Mouse (Mus musculus): ENCODE results near the gene Zrsr1.
A peak's percentile ranks its signal among the peaks of the same experiment; 100 is the strongest.

Gene Zrsr1

DNA sequence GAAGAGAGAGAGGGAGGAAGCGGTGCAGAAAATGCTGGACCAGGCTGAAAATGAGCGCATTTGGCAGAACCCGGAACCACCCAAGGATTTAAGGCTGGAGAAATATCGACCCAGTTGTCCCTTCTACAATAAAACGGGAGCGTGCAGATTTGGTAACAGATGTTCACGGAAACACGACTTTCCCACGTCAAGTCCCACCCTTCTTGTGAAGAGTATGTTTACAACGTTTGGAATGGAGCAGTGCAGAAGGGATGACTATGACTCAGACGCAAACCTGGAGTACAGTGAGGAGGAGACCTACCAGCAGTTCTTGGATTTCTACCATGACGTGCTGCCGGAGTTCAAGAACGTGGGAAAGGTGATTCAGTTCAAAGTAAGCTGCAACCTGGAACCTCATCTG is 1.8 kb downstream of the Zrsr1 start:
- DNase-seq: no peak

- no peak for DNase-seq
Observed at GRCm38 (mm10) chr11:22978215-22978614, 6.4 kb downstream of the Zrsr1 start.

GRCm38 (mm10) chr11:22978711-22979110 is 6.9 kb downstream of the Zrsr1 start:
- no peak for DNase-seq

GRCm38 (mm10) chr11:22979221-22979620 is 7.4 kb downstream of the Zrsr1 start:
- DNase-seq: no peak

DNA sequence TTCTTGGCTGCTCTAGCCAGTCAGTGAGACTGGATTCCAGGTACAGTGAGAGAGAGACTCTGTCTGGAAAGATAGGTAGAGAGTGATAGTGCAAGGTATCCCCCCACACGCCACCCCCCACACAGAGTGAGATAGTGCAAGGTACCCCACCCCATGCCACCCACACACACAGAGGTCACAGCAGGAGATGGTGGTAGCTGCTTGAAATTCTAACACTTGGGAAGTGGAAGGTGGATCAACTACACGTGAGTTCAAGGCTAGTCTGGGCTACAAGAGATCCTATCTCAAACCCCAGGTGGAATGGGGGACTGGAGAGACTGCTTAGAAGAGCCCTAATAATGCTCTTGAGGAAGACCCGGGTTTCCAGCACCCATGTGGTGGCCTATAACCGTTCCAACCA is 9.2 kb downstream of the Zrsr1 start:
- DNase-seq: no peak

DNA sequence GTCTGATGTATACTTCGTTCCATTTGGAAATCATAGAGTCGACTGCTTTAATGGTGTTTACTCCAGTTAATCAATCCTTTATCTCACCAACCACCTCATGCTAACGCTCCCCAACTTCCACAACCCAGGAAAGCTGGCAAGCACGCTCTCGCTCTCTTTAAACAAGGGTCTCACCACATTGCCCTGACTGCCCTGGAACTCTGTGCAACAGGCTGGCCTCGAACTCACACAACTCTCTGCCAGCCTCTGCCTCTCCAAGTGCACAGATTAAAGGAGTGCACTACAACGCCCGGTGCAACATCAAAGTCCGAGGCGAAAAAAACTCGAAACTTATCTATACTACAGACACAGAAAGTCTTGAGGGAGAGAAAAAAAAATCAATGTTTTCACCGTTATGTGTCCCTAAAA is 9.7 kb downstream of the Zrsr1 start:
- DNase-seq: no peak

DNA sequence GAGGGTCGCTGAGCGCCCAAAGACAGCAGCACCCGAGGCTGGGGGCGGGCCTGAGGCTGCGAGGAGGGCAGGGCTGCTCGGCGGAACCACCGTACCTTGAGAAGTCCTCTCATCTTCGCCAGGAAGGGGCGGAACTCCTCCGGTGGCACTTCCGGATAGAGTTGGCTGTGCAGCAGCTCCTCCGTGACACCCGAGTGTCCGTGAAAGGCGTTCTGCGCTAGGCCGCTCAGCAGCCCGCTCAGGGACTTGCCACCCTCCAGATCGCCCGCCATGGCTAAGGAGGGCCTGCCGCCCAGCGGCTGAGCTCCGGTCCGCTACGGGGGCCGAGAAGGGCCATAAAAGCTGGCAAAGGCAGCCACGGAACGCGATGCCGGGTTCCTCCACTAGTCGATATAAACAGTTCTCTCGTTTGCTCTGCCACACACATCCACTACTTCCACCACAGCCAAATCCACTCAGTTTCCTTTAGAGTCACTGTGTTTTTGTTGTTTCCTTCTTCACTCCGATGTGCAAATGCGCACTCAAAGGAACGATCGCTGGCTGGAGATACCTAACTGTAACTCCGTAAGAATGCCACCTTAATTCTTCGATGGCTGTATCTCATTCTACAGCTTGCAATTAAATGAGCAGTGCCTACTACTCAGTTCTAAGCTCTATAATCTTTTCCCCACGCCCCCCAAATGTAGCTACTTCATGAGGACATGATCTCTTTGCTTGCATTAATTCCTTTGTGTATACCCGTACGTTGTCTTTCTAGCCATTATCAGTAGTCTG is 10.4 kb downstream of the Zrsr1 start, which contains the start of the genes Gm28048 and Commd1:
Gm28048 (minus strand) TSS at position 107 of the 774 bp plus-strand sequence.
Commd1 (minus strand) TSS at position 399 of the 774 bp plus-strand sequence.
- peak; percentile 98 for DNase-seq

GRCm38 (mm10) chr11:22982846-22983245 is 11.0 kb downstream of the Zrsr1 start:
- DNase-seq: no peak

DNA sequence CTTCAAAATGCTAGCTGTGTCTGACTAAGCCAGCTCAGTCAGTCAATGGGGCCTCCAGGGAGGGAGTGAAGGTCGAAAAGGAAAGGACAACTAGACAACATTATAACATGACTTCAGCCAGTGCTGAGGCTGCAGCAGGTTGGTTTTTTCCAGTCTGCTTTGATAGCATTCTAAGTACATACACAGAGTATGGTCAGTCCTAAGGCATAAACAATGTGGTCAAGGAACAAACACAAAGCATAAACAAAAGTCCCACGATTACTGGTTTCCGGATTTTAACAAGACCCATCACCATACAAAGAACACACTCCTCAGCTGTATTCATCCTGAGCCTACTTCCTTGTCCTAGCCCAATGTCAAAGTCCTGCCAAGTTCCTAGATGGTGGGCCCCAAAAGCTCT is 13.7 kb downstream of the Zrsr1 start:
- DNase-seq: no peak

GRCm38 (mm10) chr11:22987357-22987756 is 15.6 kb downstream of the Zrsr1 start:
- DNase-seq: peak; percentile 74

GRCm38 (mm10) chr11:22989786-22990185 is 18.0 kb downstream of the Zrsr1 start:
- DNase-seq: no peak

GRCm38 (mm10) chr11:22990393-22991126 is 18.8 kb downstream of the Zrsr1 start, which contains the start of gene Cct4:
TSS of gene Cct4 (plus strand) at chr11:22990519.
- DNase-seq: peak; percentile 96

DNA sequence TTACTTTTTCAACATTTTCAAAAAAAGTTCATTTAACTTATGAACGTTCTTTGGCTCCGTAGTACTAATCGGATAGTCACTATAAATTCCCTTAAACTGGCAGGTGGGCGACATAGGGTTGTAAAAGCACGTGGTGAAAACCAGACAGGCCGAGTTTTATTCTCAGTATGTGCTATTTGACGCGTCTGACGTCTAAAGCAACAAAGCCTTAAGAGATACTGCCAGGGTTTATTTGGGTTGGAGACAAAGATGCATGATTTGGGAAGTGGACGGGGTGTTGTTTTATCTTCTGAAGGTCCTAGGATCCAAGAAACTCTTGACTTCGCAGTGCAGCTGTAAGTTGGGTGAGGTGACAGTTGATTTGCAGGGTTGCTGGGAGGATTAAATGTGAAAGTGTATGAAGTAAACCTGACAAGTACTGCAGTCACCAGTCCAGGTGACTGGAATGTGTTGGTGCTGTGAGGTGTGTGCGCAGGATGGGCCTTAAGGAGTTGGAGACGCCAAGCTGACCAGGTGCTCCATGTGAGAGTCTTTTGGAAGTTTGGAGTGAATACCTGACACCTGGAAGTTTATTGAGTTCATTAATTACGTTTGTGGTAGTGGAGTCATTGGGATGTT is 19.5 kb downstream of the Zrsr1 start:
- DNase-seq: no peak

DNA sequence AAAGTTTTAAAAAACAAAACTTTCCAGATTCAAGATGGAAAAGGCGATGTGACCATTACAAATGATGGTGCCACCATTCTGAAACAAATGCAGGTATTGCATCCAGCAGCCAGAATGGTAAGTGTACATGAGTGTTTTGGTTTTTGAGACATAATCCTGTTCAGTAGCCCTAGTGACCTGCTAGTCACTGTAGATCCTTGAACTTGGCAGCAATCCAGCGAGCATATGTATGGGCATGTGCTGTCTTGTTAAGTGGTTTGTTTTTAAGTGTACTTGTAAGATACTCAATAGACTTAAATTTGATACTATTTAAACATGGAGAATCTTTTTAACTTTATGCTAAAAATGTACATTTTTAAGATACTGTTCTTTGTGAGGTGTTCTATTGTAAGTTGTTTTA is 22.5 kb downstream of the Zrsr1 start:
- no peak for DNase-seq

- DNase-seq: no peak
Observed at GRCm38 (mm10) chr11:22995461-22995860, 23.7 kb downstream of the Zrsr1 start.

DNA sequence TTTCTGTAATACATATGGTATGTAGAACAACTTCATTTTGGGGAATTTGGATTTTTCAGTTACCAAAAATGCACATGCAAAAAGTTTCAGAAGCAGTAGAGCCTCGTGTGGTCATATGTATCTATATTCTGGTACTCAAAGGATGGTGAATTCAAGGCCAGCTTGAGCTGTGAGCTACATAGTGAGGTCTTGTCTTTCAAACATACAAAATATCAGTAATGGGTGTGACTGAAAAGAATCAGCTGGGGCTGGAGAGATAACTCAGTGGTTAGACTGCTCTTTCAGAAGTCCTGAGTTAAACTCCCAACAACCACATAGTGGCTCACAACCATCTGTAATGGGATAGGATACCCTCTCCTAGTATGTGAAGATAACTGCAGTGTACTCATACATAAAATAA is 26.5 kb downstream of the Zrsr1 start:
- DNase-seq: no peak

- no peak for DNase-seq
Observed at GRCm38 (mm10) chr11:23005276-23005675, 33.5 kb downstream of the Zrsr1 start.

DNA sequence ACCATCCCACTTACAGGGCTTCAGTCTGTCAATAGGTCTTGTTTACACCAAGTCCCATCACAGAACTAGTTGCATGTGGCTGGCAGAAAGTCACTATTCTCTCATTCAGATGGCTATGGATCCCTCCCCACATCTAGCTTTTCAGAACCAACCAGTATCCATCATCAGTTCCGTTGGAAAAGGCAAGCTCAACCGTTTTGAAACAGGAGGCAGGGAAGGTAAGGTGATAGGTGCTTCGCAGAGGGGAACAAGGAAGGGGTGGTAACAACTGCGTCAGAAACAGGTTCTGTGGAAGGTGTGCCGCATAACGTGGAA is 35.3 kb downstream of the Zrsr1 start:
- no peak for DNase-seq

DNA sequence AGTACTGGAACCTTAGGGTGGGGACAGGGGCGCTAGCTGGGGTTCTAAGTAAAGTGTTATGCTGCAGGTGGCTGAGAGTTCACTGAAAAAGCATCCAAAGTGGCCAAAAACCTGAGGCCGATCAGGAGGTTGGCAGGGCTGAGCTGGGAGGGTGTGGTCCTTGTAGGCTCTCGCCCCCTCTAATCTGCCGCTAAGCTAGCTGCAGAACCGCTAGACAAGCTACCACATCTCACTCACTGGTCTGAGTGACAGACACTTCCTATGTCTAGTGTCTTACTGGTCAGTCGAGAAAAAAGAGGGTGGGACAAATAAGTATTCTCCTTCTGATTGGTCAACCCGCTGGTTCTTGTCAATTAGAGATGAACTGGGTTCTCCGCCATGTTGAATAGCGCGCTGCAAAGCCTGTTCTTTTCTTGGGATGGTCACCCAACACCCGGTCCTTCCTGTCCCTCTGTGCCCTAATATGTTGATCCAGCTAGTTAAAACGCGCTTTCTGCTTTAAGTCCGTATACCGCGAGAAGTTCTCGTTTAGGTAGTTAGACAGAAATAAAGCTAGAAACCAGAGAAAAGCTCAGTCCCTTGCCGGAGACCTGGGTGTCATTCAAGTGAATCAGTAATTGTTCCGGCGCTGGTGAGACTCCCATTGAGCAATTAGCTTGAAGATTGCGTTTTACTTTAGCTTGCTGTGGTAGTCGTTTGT is 35.8 kb downstream of the Zrsr1 start, which contains the start of gene Fam161a:
Fam161a (plus strand) TSS at position 51 of the 700 bp plus-strand sequence.
- peak; percentile 94 for DNase-seq

- DNase-seq: peak; percentile 88
Observed at GRCm38 (mm10) chr11:23008181-23008823, 36.5 kb downstream of the Zrsr1 start.

- DNase-seq: no peak
Observed at GRCm38 (mm10) chr11:23008824-23009200, 37.0 kb downstream of the Zrsr1 start.

GRCm38 (mm10) chr11:23013096-23013495 is 41.3 kb downstream of the Zrsr1 start:
- no peak for DNase-seq
